Mouse (Mus musculus): ENCODE data around the gene Clgn. TPM values are rescaled to one million over a fixed set of nuclear protein-coding genes. Genes with fewer than 3 reads are reported as not detected.
A peak's percentile ranks its signal among the peaks of the same experiment; 100 is the strongest.

Clgn gene
- total and polyA plus RNA-seq, 2 experiments from 2014 or later, result not detected

- Histone ChIP-seq H3K4me2 (ENCODE audit: low read depth, low read length) (peak overlapping the region; percentile 52), H3K4me3 (ENCODE audit: low read depth, low read length) (peak overlapping the region; percentile 36), H3K27me3 (ENCODE audit: control insufficient read depth, insufficient read depth, low read length) (peaks cover 34% of the 10 kb centered on the region), H3K36me3 (replicated peaks; ENCODE audit: control insufficient read depth, insufficient read depth, low read length) (no peaks in the 10 kb centered on the region), H3K27ac (ENCODE audit: low read depth) (no peak overlapping the region), H3K4me1 (ENCODE audit: control insufficient read depth, insufficient read depth) (no peaks in the 10 kb centered on the region; the same call in 1 of the 2 replicates), H3K9me3 (replicated peaks; ENCODE audit: control insufficient read depth, low read length) (no peaks in the 10 kb centered on the region), H3K9ac (replicated peaks; ENCODE audit: low read depth, low read length) (no peak overlapping the region)
- DNase-seq (ENCODE audit: low spot score) (no peak), ATAC-seq (ENCODE audit: insufficient read depth, low read depth) (no peak)
- WGBS, result 10% methylated on average over 14 of the region's 14 CpGs
- no peak for TF ChIP-seq CTCF (IDR thresholded peaks at IDR 0.05; ENCODE audit: low read depth)
- TF ChIP-seq EP300 (IDR thresholded peaks at IDR 0.05; ENCODE audit: low read depth), result no peak
Observed at GRCm38 (mm10) chr8:83390006-83390701, 487 bp downstream of the Clgn start.

GRCm38 (mm10) chr8:83392521-83392920, 2.9 kb downstream of the Clgn start:
- no peak overlapping the region for H3K9ac ChIP-seq (replicated peaks; ENCODE audit: low read depth, low read length)
- peaks cover 34% of the 10 kb centered on the region for H3K27me3 ChIP-seq (ENCODE audit: control insufficient read depth, insufficient read depth, low read length)
- H3K4me3 ChIP-seq (ENCODE audit: low read depth, low read length), result no peak overlapping the region
- TF ChIP-seq EP300 (IDR thresholded peaks at IDR 0.05; ENCODE audit: low read depth) (no peak), CTCF (IDR thresholded peaks at IDR 0.05; ENCODE audit: low read depth) (no peak)
- no peak for ATAC-seq (ENCODE audit: insufficient read depth, low read depth)
- no peak overlapping the region for H3K4me2 ChIP-seq (ENCODE audit: low read depth, low read length)
- no peaks in the 10 kb centered on the region; the same call in 1 of the 2 replicates for H3K4me1 ChIP-seq (ENCODE audit: control insufficient read depth, insufficient read depth)
- no peaks in the 10 kb centered on the region for H3K36me3 ChIP-seq (replicated peaks; ENCODE audit: control insufficient read depth, insufficient read depth, low read length)
- 58% methylated on average over 1 of the region's 1 CpGs for WGBS
- no peaks in the 10 kb centered on the region for H3K9me3 ChIP-seq (replicated peaks; ENCODE audit: control insufficient read depth, low read length)
- no peak overlapping the region for H3K27ac ChIP-seq (ENCODE audit: low read depth)
- no peak for DNase-seq (ENCODE audit: low spot score)

GRCm38 (mm10) chr8:83394325-83394724, 4.7 kb downstream of the Clgn start:
- Histone ChIP-seq H3K9me3 (replicated peaks; ENCODE audit: control insufficient read depth, low read length) (no peaks in the 10 kb centered on the region), H3K27me3 (ENCODE audit: control insufficient read depth, insufficient read depth, low read length) (peaks cover 19% of the 10 kb centered on the region), H3K4me3 (ENCODE audit: low read depth, low read length) (no peak overlapping the region), H3K4me2 (ENCODE audit: low read depth, low read length) (no peak overlapping the region), H3K36me3 (replicated peaks; ENCODE audit: control insufficient read depth, insufficient read depth, low read length) (no peaks in the 10 kb centered on the region), H3K9ac (replicated peaks; ENCODE audit: low read depth, low read length) (no peak overlapping the region), H3K27ac (ENCODE audit: low read depth) (no peak overlapping the region), H3K4me1 (ENCODE audit: control insufficient read depth, insufficient read depth) (no peaks in the 10 kb centered on the region; the same call in 1 of the 2 replicates)
- 78% methylated on average over 5 of the region's 5 CpGs for WGBS
- no peak for TF ChIP-seq EP300 (IDR thresholded peaks at IDR 0.05; ENCODE audit: low read depth)
- ATAC-seq (ENCODE audit: insufficient read depth, low read depth) (no peak), DNase-seq (ENCODE audit: low spot score) (no peak)

GRCm38 (mm10) chr8:83396680-83397079, 7.0 kb downstream of the Clgn start:
- no peaks in the 10 kb centered on the region for H3K36me3 ChIP-seq (replicated peaks; ENCODE audit: control insufficient read depth, insufficient read depth, low read length)
- no peaks in the 10 kb centered on the region for H3K27me3 ChIP-seq (ENCODE audit: control insufficient read depth, insufficient read depth, low read length)
- no peak for DNase-seq (ENCODE audit: low spot score)
- no peak overlapping the region for H3K27ac ChIP-seq (ENCODE audit: low read depth)
- ATAC-seq (ENCODE audit: insufficient read depth, low read depth), result no peak
- no peak overlapping the region for H3K4me3 ChIP-seq (ENCODE audit: low read depth, low read length)
- TF ChIP-seq CTCF (IDR thresholded peaks at IDR 0.05; ENCODE audit: low read depth), result no peak
- no peak for TF ChIP-seq EP300 (IDR thresholded peaks at IDR 0.05; ENCODE audit: low read depth)
- no peaks in the 10 kb centered on the region for H3K4me1 ChIP-seq (ENCODE audit: control insufficient read depth, insufficient read depth)
- WGBS, result 79% methylated on average over 6 of the region's 6 CpGs
- no peaks in the 10 kb centered on the region for H3K9me3 ChIP-seq (replicated peaks; ENCODE audit: control insufficient read depth, low read length)
- H3K4me2 ChIP-seq (ENCODE audit: low read depth, low read length), result no peak overlapping the region
- H3K9ac ChIP-seq (replicated peaks; ENCODE audit: low read depth, low read length), result no peak overlapping the region

- Histone ChIP-seq H3K27ac (ENCODE audit: low read depth) (no peak overlapping the region), H3K9me3 (replicated peaks; ENCODE audit: control insufficient read depth, low read length) (no peaks in the 10 kb centered on the region), H3K4me2 (ENCODE audit: low read depth, low read length) (no peak overlapping the region), H3K4me1 (ENCODE audit: control insufficient read depth, insufficient read depth) (no peaks in the 10 kb centered on the region), H3K36me3 (replicated peaks; ENCODE audit: control insufficient read depth, insufficient read depth, low read length) (no peaks in the 10 kb centered on the region), H3K4me3 (ENCODE audit: low read depth, low read length) (no peak overlapping the region), H3K9ac (replicated peaks; ENCODE audit: low read depth, low read length) (no peak overlapping the region), H3K27me3 (ENCODE audit: control insufficient read depth, insufficient read depth, low read length) (0 out of 2 replicates have a peak, but pooled peaks cover 4% of the 10 kb centered on the region)
- no peak for ATAC-seq (ENCODE audit: insufficient read depth, low read depth)
- no peak for DNase-seq (ENCODE audit: low spot score)
- WGBS, result 66% methylated on average over 4 of the region's 4 CpGs
- TF ChIP-seq EP300 (IDR thresholded peaks at IDR 0.05; ENCODE audit: low read depth), result no peak
- no peak for TF ChIP-seq CTCF (IDR thresholded peaks at IDR 0.05; ENCODE audit: low read depth)
Observed at GRCm38 (mm10) chr8:83397726-83398125, 8.1 kb downstream of the Clgn start.

GRCm38 (mm10) chr8:83405548-83405947, 15.9 kb downstream of the Clgn start:
- Histone ChIP-seq H3K27ac (ENCODE audit: low read depth) (no peak overlapping the region), H3K4me1 (ENCODE audit: control insufficient read depth, insufficient read depth) (no peaks in the 10 kb centered on the region), H3K4me2 (ENCODE audit: low read depth, low read length) (no peak overlapping the region), H3K4me3 (ENCODE audit: low read depth, low read length) (no peak overlapping the region), H3K9ac (replicated peaks; ENCODE audit: low read depth, low read length) (no peak overlapping the region), H3K27me3 (ENCODE audit: control insufficient read depth, insufficient read depth, low read length) (0 out of 2 replicates have a peak, but pooled peaks cover 9% of the 10 kb centered on the region), H3K36me3 (replicated peaks; ENCODE audit: control insufficient read depth, insufficient read depth, low read length) (no peaks in the 10 kb centered on the region), H3K9me3 (replicated peaks; ENCODE audit: control insufficient read depth, low read length) (no peaks in the 10 kb centered on the region)
- TF ChIP-seq EP300 (IDR thresholded peaks at IDR 0.05; ENCODE audit: low read depth) (no peak), CTCF (IDR thresholded peaks at IDR 0.05; ENCODE audit: low read depth) (no peak)
- DNase-seq (ENCODE audit: low spot score) (no peak), ATAC-seq (ENCODE audit: insufficient read depth, low read depth) (no peak)
- WGBS, result 42% methylated on average over 10 of the region's 10 CpGs

All from heart, postnatal 0 days (tissue).